Comparison of ENCODE assay signal across 8 mouse cellular contexts in genomic region chr15:95805022-95805471, GRCm38 (mm10). TPM values are rescaled to one million over a fixed set of nuclear protein-coding genes. Genes with fewer than 3 reads are reported as not detected.
A peak's percentile ranks its signal among the peaks of the same experiment; 100 is the strongest.
DNase-seq lines count a peak whose midpoint lies in the region; ATAC-seq lines count a peak whose summit lies in the region.

No protein-coding gene starts in this region.

- no peak for ATAC-seq in hindbrain, embryonic 12.5 days (ENCODE audit: low FRiP score)
- ATAC-seq in hindbrain, embryonic 16.5 days, result no peak
- ATAC-seq in heart, embryonic 16.5 days (replicated peaks; ENCODE audit: extremely low read depth, insufficient read depth, low FRiP score), result peak; percentile 63
- ATAC-seq in limb, embryonic 13.5 days (ENCODE audit: low FRiP score, low read depth), result no peak

- 0 out of 2 replicates have a peak overlapping the region, but pooled peaks have one; percentile 8 for H3K27ac ChIP-seq in hindbrain, embryonic 12.5 days
- no peak overlapping the region for H3K27ac ChIP-seq in hindbrain, embryonic 16.5 days (ENCODE audit: low read depth, low read length)
- peak overlapping the region; percentile 76 for H3K27ac ChIP-seq in heart, embryonic 16.5 days (ENCODE audit: low read length)
- H3K27ac ChIP-seq in limb, embryonic 13.5 days, result peak overlapping the region; percentile 52; the same call in 1 of the 2 replicates

- WGBS in hindbrain, embryonic 12.5 days, result 68% methylated on average over 5 of the region's 5 CpGs
- 52% methylated on average over 5 of the region's 5 CpGs for WGBS in hindbrain, embryonic 16.5 days
- 28% methylated on average over 5 of the region's 5 CpGs for WGBS in heart, embryonic 16.5 days
- WGBS in limb, embryonic 13.5 days, result 50% methylated on average over 5 of the region's 5 CpGs

- no peak overlapping the region for H3K4me2 ChIP-seq in hindbrain, embryonic 12.5 days (replicated peaks)
- H3K4me2 ChIP-seq in hindbrain, embryonic 16.5 days (ENCODE audit: low read length), result no peak overlapping the region
- peak overlapping the region; percentile 13; the same call in 1 of the 2 replicates for H3K4me2 ChIP-seq in heart, embryonic 16.5 days (ENCODE audit: low read depth, low read length)
- H3K4me2 ChIP-seq in limb, embryonic 13.5 days (replicated peaks), result peak overlapping the region; percentile 33; the same call in 1 of the 2 replicates

- H3K9ac ChIP-seq in hindbrain, embryonic 12.5 days, result no peak overlapping the region
- no peak overlapping the region for H3K9ac ChIP-seq in hindbrain, embryonic 16.5 days (ENCODE audit: low read depth, low read length)
- H3K9ac ChIP-seq in heart, embryonic 16.5 days (ENCODE audit: low read length), result peak overlapping the region; percentile 6; the same call in 1 of the 2 replicates
- H3K9ac ChIP-seq in limb, embryonic 13.5 days, result no peak overlapping the region

- peaks cover 27% of the 10 kb centered on the region for H3K4me1 ChIP-seq in hindbrain, embryonic 12.5 days
- peaks cover 16% of the 10 kb centered on the region for H3K4me1 ChIP-seq in hindbrain, embryonic 16.5 days (ENCODE audit: control insufficient read depth, insufficient read depth, low read depth, low read length)
- peaks cover 35% of the 10 kb centered on the region for H3K4me1 ChIP-seq in heart, embryonic 16.5 days (ENCODE audit: control insufficient read depth, insufficient read depth, low read length)
- peaks cover 45% of the 10 kb centered on the region for H3K4me1 ChIP-seq in limb, embryonic 13.5 days

- H3K36me3 ChIP-seq in hindbrain, embryonic 12.5 days, result no peaks in the 10 kb centered on the region
- H3K36me3 ChIP-seq in hindbrain, embryonic 16.5 days (ENCODE audit: control insufficient read depth, insufficient read depth, low read length), result no peaks in the 10 kb centered on the region
- no peaks in the 10 kb centered on the region for H3K36me3 ChIP-seq in heart, embryonic 16.5 days (ENCODE audit: control insufficient read depth, insufficient read depth)
- H3K36me3 ChIP-seq in limb, embryonic 13.5 days, result peaks cover 5% of the 10 kb centered on the region

- no peaks in the 10 kb centered on the region for H3K9me3 ChIP-seq in hindbrain, embryonic 12.5 days (replicated peaks)
- no peaks in the 10 kb centered on the region for H3K9me3 ChIP-seq in hindbrain, embryonic 16.5 days (ENCODE audit: control insufficient read depth, low read length)
- no peaks in the 10 kb centered on the region for H3K9me3 ChIP-seq in heart, embryonic 16.5 days (replicated peaks; ENCODE audit: control insufficient read depth, low read length)
- no peaks in the 10 kb centered on the region for H3K9me3 ChIP-seq in limb, embryonic 13.5 days

- peak; percentile 82 for DNase-seq in R1 (ENCODE audit: low read depth, low spot score)
- DNase-seq in layer of hippocampus, adult 11-12 months (ENCODE audit: low spot score), result no peak
- DNase-seq in left cerebral cortex, postnatal 10 days (ENCODE audit: extremely low spot score in 1 of 2, low spot score in 2 of 2), result no peak
- DNase-seq in right cerebral cortex, postnatal 10 days (ENCODE audit: low spot score in 2 of 2), result no peak

- intact Hi-C loops in left cerebral cortex, postnatal 10 days (cut with DNase I), result no loop called here

- H3K27me3 ChIP-seq in hindbrain, embryonic 12.5 days, result no peaks in the 10 kb centered on the region
- H3K27me3 ChIP-seq in hindbrain, embryonic 16.5 days (replicated peaks; ENCODE audit: control insufficient read depth, insufficient read depth, low read length), result no peaks in the 10 kb centered on the region
- no peaks in the 10 kb centered on the region for H3K27me3 ChIP-seq in heart, embryonic 16.5 days (ENCODE audit: control insufficient read depth, insufficient read depth, low read length)
- no peaks in the 10 kb centered on the region for H3K27me3 ChIP-seq in limb, embryonic 13.5 days

- no peak overlapping the region for H3K4me3 ChIP-seq in hindbrain, embryonic 12.5 days
- no peak overlapping the region for H3K4me3 ChIP-seq in hindbrain, embryonic 16.5 days (ENCODE audit: low read length)
- no peak overlapping the region for H3K4me3 ChIP-seq in heart, embryonic 16.5 days (ENCODE audit: low read length)
- no peak overlapping the region for H3K4me3 ChIP-seq in limb, embryonic 13.5 days

RNA-seq across cellular contexts. Expression of gene Ano6, which starts 14.4 kb away (rescaled TPM):
- 40.7 and 44.9 TPM in 2 replicates for polyA plus RNA-seq in hindbrain, embryonic 12.5 days (2016; fragmentation: Nextera tagmentation; extraction: Ambion mirVana)
- 25.0 and 30.6 TPM in 2 replicates for polyA plus RNA-seq in hindbrain, embryonic 16.5 days (2015; fragmentation: Nextera tagmentation; extraction: Ambion mirVana)
- polyA plus RNA-seq in heart, embryonic 16.5 days (2015; fragmentation: Nextera tagmentation; extraction: Ambion mirVana), result 32.3 and 34.4 TPM in 2 replicates
- 49.9 and 54.2 TPM in 2 replicates for polyA plus RNA-seq in limb, embryonic 13.5 days (2015; fragmentation: Nextera tagmentation; extraction: Ambion mirVana)
- total RNA-seq in left cerebral cortex, postnatal 10 days (2021), result 10 to 100 TPM; 20.5 to 25.1 TPM

Comparison
In these comparisons a context has a peak if more than half of its experiments do, and no peak if none do; other contexts are left out.
1. H3K4me2 ChIP-seq: peak in heart, embryonic 16.5 days (single experiment) and limb, embryonic 13.5 days (single experiment); none in hindbrain, embryonic 12.5 days (single experiment) and hindbrain, embryonic 16.5 days (single experiment).